Mouse (Mus musculus) brain, embryonic 14.5 days (tissue): ENCODE results near the gene Elmo2.

Experiments used
- CTCF ChIP-seq: fragments of 200-500 bp; IDR thresholded peaks from 2 replicates; pipeline ENCODE4 v1.5.1; 2012; ENCODE audit warnings: inconsistent platforms, mild to moderate bottlenecking, moderate library complexity, borderline replicate concordance; ENCODE audit not compliant: insufficient read depth, insufficient read length; ENCODE audit errors: extremely low read depth
- POLR2A ChIP-seq: fragments of 200-500 bp; IDR thresholded peaks from 2 replicates; pipeline ENCODE4 v1.6.1; 2012; ENCODE audit warnings: mild to moderate bottlenecking, inconsistent platforms, borderline replicate concordance; ENCODE audit not compliant: poor library complexity, insufficient read depth, insufficient read length, severe bottlenecking; ENCODE audit errors: extremely low read depth

GRCm38 (mm10) chr2:165300424-165300823 is 25.9 kb downstream of the Elmo2 start:
- TF ChIP-seq CTCF (no peak), POLR2A (no peak)
